Mouse (Mus musculus) thymus, adult 2 months (tissue): Measurements from ENCODE around the gene A4gnt.

ENCODE experiments used
- CTCF ChIP-seq: fragments of 200-500 bp; IDR thresholded peaks from 2 replicates; pipeline ENCODE4 v1.5.1; 2012; ENCODE audit warnings: mild to moderate bottlenecking, control low read depth, low read length, moderate library complexity, borderline replicate concordance; ENCODE audit not compliant: control insufficient read depth, poor library complexity, insufficient read depth; ENCODE audit errors: extremely low read depth
- POLR2A ChIP-seq: fragments of 200-500 bp; IDR thresholded peaks from 2 replicates; pipeline ENCODE4 v1.6.1; 2012; ENCODE audit warnings: mild to moderate bottlenecking, low read length, control low read depth, moderate library complexity; ENCODE audit not compliant: control insufficient read depth, poor library complexity, insufficient read depth; ENCODE audit errors: extremely low read depth

DNA sequence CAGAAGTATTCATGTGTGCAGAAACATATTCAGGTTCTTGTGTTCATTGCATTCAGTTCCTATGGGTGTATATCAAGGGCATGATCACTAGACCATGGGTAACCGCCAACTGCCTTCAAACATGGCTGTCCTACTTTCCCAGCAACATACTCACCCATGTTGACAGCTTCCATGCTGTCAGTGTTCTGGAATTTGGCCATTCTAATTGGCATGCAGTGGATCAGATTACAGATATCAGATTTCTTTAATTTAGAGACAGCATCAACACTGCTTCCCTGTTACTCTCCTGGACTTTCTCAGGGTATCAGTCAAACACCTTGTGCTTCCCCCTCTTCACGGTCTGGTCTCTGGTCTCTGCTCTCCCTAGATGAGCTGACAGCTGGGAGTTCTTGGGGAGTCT is 8.7 kb upstream of the A4gnt start:
- TF ChIP-seq POLR2A (no peak), CTCF (no peak)
